Mouse (Mus musculus): ENCODE measurements around the gene Nmrk1.

GRCm38 (mm10) chr19:18666966-18667365, 35.2 kb downstream of the Nmrk1 start:
- TF ChIP-seq CTCF (IDR thresholded peaks at IDR 0.05; ENCODE audit: low read depth) (no peak), EP300 (optimal IDR thresholded peaks at IDR 0.05) (no peak)

Measured in stomach, postnatal 0 days (tissue).